Mouse (Mus musculus): Measurements from ENCODE around the gene Glmp.
"Not testable (repeated sequence)": the region's sequence is repeated elsewhere in the genome, so short reads cannot be mapped to it uniquely, and the experiment has no call there.

The Glmp gene

GRCm38 (mm10) chr3:88335436-88336053, 10.7 kb downstream of the Glmp start:
- DNase-seq (ENCODE audit: low read depth, low spot score), result no peak

DNA sequence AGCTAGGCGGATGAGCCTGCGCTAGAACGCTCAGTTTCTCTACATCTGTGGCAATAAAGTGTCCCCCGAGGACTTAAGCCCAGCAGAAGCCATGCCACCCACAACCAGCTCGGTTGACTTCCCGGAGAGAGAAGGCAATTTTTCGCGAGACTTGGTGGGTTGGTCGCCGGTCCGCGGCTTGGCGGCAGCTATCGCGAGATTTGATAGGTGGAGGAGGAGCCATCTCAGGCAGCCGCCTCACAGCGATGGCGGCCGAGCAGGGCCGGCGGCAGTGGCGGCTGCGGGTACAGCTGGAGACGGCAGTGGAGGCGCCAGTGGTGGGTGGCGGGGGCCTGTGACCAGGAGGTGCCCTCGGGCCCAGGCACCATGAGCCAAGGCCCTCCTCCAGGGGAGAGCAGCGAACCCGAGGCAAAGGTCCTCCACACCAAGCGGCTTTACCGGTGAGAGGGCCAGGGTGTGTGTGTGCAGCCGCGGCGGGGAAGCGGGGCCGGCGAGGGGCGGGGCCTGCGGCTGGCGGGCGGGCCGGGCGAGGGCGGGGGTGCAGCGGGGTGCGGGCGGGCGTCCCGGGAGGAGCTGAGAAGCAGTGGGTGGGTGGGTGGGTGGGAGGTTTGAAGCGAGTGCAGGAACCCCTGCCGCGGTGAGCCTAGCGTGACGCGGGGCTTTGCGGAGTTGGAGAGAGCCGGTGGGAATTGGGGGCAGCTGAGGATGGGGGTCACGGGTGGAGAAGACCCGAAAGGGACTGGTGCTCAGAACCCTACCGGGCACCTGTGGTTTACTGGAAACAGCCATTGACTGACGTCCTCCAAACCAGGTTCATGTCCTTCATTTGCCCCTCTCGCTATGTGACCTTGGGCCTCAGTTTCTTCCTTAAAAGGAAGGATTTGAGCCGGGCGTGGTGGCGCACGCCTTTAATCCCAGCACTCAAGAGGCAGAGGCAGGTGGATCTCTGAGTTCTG, 11.5 kb downstream of the Glmp start, which contains the start of the genes Tmem79 and Smg5:
Tmem79 (minus strand) TSS at position 91 of the 956 bp plus-strand sequence.
Smg5 (plus strand) TSS at position 203 of the 956 bp plus-strand sequence.
- peak; percentile 81 for DNase-seq (ENCODE audit: low read depth, low spot score)

DNA sequence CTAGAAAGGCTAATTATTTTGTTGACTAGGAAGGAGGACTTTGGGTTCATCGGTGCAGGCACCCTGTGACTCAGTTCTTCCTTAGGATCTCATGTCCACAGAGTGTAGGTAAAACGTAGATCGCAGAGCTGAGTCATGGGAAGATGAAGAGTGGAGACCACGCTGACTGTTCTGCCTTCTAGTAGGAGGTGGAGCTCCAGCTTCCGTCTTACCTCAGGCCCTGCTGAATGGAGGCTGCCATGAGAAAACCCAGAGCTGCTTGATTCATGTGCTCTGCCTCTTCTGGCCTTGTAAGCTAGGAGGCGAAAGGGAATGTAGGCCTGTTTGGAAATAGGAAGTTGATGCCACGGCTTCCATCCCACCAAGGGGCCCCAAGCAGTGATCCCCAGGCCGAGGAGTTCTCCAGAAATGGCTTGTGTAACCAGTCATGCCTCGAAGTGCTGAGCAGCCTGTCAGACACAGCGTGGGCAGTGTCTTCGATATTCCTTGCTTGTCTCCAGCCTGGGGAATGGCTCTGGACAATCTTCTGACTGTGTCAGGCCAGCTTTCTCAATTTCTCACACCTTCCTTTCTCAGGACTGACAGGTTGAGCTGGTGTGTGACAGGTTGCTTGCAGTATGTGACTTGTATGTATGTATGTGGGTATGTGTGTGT, 12.7 kb downstream of the Glmp start:
- DNase-seq (ENCODE audit: low read depth, low spot score), result no peak

- no peak for DNase-seq (ENCODE audit: low read depth, low spot score)
Observed at GRCm38 (mm10) chr3:88338316-88338715, 13.5 kb downstream of the Glmp start.

- no peak for DNase-seq (ENCODE audit: low read depth, low spot score)
Observed at GRCm38 (mm10) chr3:88339006-88339405, 14.2 kb downstream of the Glmp start.

DNA sequence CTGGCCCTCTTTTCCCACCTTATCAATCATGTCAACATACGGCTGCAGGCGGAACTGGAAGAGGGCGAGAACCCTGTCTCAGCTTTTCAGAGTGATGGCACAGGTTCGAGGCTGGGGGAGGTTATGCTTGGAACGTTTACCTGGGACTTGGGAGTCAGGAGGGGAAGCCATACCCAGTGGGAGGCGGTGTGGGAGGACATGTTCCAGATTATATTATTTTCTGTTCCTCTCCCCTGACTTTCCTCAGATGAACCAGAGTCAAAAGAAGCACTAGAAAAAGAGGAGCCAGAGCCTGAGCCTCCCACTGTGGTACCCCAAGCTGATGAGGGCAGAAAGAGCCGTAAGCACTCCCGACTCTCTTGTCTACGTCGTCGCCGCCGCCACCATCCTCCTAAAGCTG, 25.9 kb downstream of the Glmp start:
- DNase-seq (ENCODE audit: low read depth, low spot score), result no peak

- no peak for DNase-seq (ENCODE audit: low read depth, low spot score)
Observed at GRCm38 (mm10) chr3:88352907-88353306, 28.1 kb downstream of the Glmp start.

GRCm38 (mm10) chr3:88354396-88355165, 29.8 kb downstream of the Glmp start:
- no peak for DNase-seq (ENCODE audit: low read depth, low spot score)

- DNase-seq (ENCODE audit: low read depth, low spot score), result no peak
Observed at GRCm38 (mm10) chr3:88359584-88359983, 34.8 kb downstream of the Glmp start.

DNA sequence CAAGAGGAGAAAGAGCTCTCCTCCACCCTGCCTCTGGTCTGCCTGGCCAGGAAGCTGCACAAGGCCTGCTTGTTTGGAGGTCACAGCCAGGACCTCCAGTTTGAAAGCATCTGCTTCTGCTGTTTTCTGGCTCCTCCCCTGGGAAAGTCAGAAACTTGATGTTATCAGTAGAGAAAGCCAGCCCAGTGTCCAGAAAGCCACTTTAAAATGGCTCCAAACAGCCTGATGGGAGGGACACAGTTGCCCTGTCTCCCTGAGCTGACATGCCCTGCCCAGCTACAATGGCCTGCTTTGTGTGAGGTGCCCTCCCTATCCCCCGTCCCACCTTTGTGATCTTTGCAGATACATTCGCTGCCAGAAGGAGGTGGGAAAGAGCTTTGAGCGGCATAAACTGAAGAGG, 35.2 kb downstream of the Glmp start:
- DNase-seq (ENCODE audit: low read depth, low spot score), result no peak

GRCm38 (mm10) chr3:88361096-88361495, 36.3 kb downstream of the Glmp start:
- no peak for DNase-seq (ENCODE audit: low read depth, low spot score)

- DNase-seq (ENCODE audit: low read depth, low spot score), result no peak
Observed at GRCm38 (mm10) chr3:88361612-88362313, 36.9 kb downstream of the Glmp start.

DNA sequence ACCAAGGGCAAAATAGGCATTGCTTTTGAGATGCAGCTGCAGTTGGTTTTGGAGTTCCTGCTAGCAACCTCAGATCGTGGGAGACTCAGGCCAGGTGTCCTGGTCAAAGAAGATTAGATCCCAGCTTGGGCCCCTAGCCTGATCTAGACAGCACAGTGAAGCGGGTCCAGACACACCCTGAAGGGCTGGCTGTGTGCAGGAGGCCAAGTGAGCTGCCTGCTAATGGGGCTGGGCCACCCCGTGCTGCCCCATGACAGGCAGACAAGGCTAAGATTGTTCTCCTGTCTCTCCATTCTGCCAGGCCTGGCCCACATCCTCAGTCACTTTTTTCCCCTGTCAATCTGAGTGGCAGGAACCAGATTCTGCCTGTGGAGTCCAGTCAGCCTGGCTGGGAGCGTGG, 38.9 kb downstream of the Glmp start:
- DNase-seq (ENCODE audit: low read depth, low spot score), result no peak

- no peak for DNase-seq (ENCODE audit: low read depth, low spot score)
Observed at GRCm38 (mm10) chr3:88364337-88364736, 39.5 kb downstream of the Glmp start, which contains the start of gene Paqr6. Paqr6 (plus strand) TSS chr3:88364584.

DNA sequence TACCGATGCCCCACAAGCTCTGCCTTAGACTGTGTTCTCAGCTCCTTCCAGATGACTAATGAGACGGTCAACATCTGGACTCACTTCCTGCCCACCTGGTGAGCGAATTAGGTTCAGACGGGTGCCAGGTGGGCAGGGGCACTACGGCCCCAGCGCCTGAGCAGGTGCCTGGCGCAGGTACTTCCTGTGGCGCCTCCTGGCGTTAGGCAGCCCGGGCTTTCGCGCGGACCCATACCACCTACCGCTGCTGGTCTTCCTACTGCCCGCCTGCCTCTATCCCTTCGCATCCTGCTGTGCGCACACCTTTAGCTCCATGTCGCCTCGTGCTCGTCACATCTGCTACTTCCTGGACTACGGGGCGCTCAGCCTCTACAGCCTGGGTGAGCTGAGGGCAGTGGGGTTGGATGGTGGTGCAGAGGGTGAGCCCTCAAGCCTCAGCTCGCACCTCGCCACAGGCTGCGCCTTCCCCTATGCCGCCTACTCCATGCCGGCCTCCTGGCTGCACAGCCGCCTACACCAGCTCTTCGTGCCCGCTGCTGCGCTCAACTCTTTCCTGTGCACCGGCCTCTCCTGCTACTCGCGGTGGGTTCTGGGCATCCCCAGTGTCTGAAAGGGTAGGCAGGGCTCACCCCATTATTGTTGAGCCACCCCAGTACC, 41.0 kb downstream of the Glmp start:
- DNase-seq (ENCODE audit: low read depth, low spot score), result no peak

GRCm38 (mm10) chr3:88366830-88367428, 42.1 kb downstream of the Glmp start:
- DNase-seq (ENCODE audit: low read depth, low spot score), result not testable (repeated sequence)

DNA sequence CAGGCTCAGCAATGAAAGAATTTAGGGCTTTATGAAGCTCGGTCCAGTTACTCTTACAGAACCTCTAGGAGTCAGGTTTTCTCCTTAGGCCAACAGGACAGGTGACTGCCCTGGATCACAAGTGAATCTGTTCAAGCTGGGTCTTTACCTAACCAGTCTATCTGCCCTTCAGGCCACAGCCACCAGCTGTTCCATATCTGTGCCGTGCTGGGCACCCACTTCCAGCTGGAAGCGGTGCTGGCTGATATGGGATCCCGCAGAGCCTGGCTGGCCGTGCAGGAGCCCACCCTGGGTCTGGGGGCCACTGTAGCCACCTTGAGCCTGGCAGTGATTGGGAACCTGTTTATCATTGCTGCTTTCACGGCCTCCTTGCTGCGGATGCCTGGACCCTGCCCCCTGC, 42.7 kb downstream of the Glmp start:
- not testable (repeated sequence) for DNase-seq (ENCODE audit: low read depth, low spot score)

GRCm38 (mm10) chr3:88368511-88368910, 43.7 kb downstream of the Glmp start:
- not testable (repeated sequence) for DNase-seq (ENCODE audit: low read depth, low spot score)

GRCm38 (mm10) chr3:88372643-88373042, 47.8 kb downstream of the Glmp start, which contains the start of gene Bglap3:
Bglap3 (minus strand) TSS chr3:88372743.
- DNase-seq (ENCODE audit: low read depth, low spot score), result not testable (repeated sequence)

Data from retina, adult 2 months (tissue).